Mouse (Mus musculus) monocyte, adult 5-6 weeks (primary cell): ENCODE results near the gene Gp1ba. TPM values are rescaled to one million over a fixed set of nuclear protein-coding genes. Genes with fewer than 3 reads are reported as not detected.

ENCODE experiments used
- ATAC-seq: fragments of 153-309, 156-312 bp; replicated peaks from 2 replicates; pipeline ENCODE4 v1.8.0; 2017; ENCODE audit warnings: mild to moderate bottlenecking; ENCODE audit not compliant: low TSS enrichment, insufficient number of reproducible peaks, severe bottlenecking, poor library complexity, low FRiP score
- total RNA-seq: library from RNA; stranded (forward); fragments of 200-1000, 200-491, 200-594 nt; gene quantifications from 3 replicates; pipeline ENCODE4 v1.2.3, GENCODE M21; 2017

Gp1ba gene
- total RNA-seq, 1 experiment from 2014 or later: 0.57 TPM

GRCm38 (mm10) chr11:70683640-70684039 is 44.7 kb downstream of the Gp1ba start:
- 0 out of 2 replicates have a peak, but pooled peaks have one; percentile 14 for ATAC-seq

GRCm38 (mm10) chr11:70686901-70687566 is 48.1 kb downstream of the Gp1ba start:
- no peak; the same call in 1 of the 2 replicates for ATAC-seq

- ATAC-seq: peak; percentile 53
Observed at GRCm38 (mm10) chr11:70687601-70688199, 48.8 kb downstream of the Gp1ba start, which contains the start of gene Camta2. TSS of gene Camta2 (minus strand) at chr11:70688105.

GRCm38 (mm10) chr11:70688372-70688771 is 49.5 kb downstream of the Gp1ba start:
- ATAC-seq: no peak

- no peak for ATAC-seq
Observed at GRCm38 (mm10) chr11:70689578-70689977, 50.7 kb downstream of the Gp1ba start.

Other genes with a start within 250 kb of the Gp1ba start
- 1.6 to 4.9 TPM (median 2.1 TPM) in 3 replicates for gene Pelp1, start 229.1 kb upstream of the Gp1ba start, total RNA-seq
- gene Arrb2, start 206.5 kb upstream of the Gp1ba start, total RNA-seq: 94.2 to 148 TPM (median 113 TPM) in 3 replicates
- 37.7 to 56.2 TPM (median 52.1 TPM) in 3 replicates for gene Med11, start 187.2 kb upstream of the Gp1ba start, total RNA-seq
- 0.21 TPM in 1 of 3 replicates, not detected in the others for gene Zmynd15, start 179.7 kb upstream of the Gp1ba start, total RNA-seq
- gene Cxcl16, start 179.1 kb upstream of the Gp1ba start, total RNA-seq: 1.6 to 3.5 TPM (median 2.8 TPM) in 3 replicates
- gene Tm4sf5, start 133.9 kb upstream of the Gp1ba start, total RNA-seq: not detected in 3 replicates
- not detected in 3 replicates for gene Vmo1, start 124.5 kb upstream of the Gp1ba start, total RNA-seq
- gene Gltpd2, start 119.9 kb upstream of the Gp1ba start, total RNA-seq: not detected in 3 replicates
- 181 to 224 TPM (median 209 TPM) in 3 replicates for gene Psmb6, start 113.8 kb upstream of the Gp1ba start, total RNA-seq
- gene Gm40193, start 106.2 kb upstream of the Gp1ba start, total RNA-seq: not detected in 3 replicates
- gene Pld2, start 99.1 kb upstream of the Gp1ba start, total RNA-seq: 5.1 to 22.0 TPM (median 11.1 TPM) in 3 replicates
- 50.8 to 81.3 TPM (median 55.8 TPM) in 3 replicates for gene Mink1, start 76.2 kb upstream of the Gp1ba start, total RNA-seq
- gene 4930544D05Rik, start 23.3 kb upstream of the Gp1ba start, total RNA-seq: not detected in 3 replicates
- 2.1 to 17.4 TPM (median 5.5 TPM) in 3 replicates for gene Chrne, start 19.9 kb upstream of the Gp1ba start, total RNA-seq
- 89.4 to 129 TPM (median 90.9 TPM) in 3 replicates for gene Rnf167, start 8.1 kb downstream of the Gp1ba start, total RNA-seq
- gene Slc25a11, start 8.4 kb downstream of the Gp1ba start, total RNA-seq: 41.1 to 62.6 TPM (median 43.5 TPM) in 3 replicates
- gene Pfn1, start 15.5 kb downstream of the Gp1ba start, total RNA-seq: 527 to 871 TPM (median 568 TPM) in 3 replicates
- 236 to 452 TPM (median 414 TPM) in 3 replicates for gene Eno3, start 18.1 kb downstream of the Gp1ba start, total RNA-seq
- 49.1 to 78.2 TPM (median 76.7 TPM) in 3 replicates for gene Spag7, start 30.3 kb downstream of the Gp1ba start, total RNA-seq
- gene Camta2, start 49.0 kb downstream of the Gp1ba start, total RNA-seq: 8.9 to 20.6 TPM (median 15.7 TPM) in 3 replicates
- 0.53 TPM in 1 of 3 replicates, not detected in the others for gene Inca1, start 61.0 kb downstream of the Gp1ba start, total RNA-seq
- gene Kif1c, start 61.4 kb downstream of the Gp1ba start, total RNA-seq: 27.3 to 30.6 TPM (median 30.3 TPM) in 3 replicates
- gene Zfp3, start 125.1 kb downstream of the Gp1ba start, total RNA-seq: 2.1 to 6.5 TPM (median 2.1 TPM) in 3 replicates
- gene Scimp, start 173.5 kb downstream of the Gp1ba start, total RNA-seq: 13.5 to 64.4 TPM (median 25.6 TPM) in 3 replicates
- 69.4 to 95.6 TPM (median 71.4 TPM) in 3 replicates for gene Rabep1, start 205.7 kb downstream of the Gp1ba start, total RNA-seq